Mouse (Mus musculus): ENCODE data around the gene Kpna7.
A peak's percentile ranks its signal among the peaks of the same experiment; 100 is the strongest.

Kpna7 gene

DNA sequence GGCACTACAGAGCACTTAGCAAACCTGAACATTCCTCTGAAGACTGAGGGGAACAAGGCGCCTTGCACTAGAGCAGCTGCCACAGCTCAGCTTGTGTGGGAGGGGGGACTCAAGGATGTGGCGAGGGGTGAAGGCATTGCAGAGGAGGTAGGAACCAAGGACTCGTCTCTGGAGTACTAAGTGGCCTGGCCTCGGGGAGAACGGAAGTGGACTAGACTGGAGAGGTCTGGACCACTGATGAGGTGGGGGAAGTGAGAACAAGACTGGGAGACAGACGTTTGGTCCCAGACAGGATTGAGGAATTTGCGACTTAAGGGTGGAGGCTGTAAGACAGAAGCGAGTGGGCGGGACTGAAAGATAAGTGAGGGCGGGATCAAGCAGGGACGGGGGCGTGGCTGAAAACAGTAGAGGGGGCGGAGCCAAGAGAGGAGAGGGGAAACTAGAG is 120.0 kb downstream of the Kpna7 start:
- peak; percentile 60 to 61 for DNase-seq (ENCODE audit: low spot score in 2 of 2)

DNA sequence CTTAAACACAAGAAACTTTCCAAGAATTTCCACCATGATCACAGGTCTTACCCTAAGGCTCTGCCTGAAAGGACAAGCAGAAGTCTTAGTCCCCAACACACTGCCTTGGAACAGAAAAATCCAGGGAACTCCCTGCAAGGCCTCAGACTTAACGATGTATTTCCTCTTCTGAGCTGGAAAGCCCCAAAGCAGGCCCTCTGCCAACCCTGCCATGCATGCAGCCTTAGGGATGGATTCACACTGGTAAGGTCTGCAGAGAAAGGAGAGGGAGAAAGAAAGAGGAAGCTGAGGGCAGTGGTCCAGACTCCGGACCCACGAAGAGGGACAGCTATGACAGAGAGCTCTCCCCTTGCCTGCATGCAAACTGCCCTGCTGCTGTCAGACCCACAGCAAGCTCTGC is 120.4 kb downstream of the Kpna7 start:
- peak in 1 of 2 experiments; percentile 35 for DNase-seq (ENCODE audit: low spot score in 2 of 2)

DNA sequence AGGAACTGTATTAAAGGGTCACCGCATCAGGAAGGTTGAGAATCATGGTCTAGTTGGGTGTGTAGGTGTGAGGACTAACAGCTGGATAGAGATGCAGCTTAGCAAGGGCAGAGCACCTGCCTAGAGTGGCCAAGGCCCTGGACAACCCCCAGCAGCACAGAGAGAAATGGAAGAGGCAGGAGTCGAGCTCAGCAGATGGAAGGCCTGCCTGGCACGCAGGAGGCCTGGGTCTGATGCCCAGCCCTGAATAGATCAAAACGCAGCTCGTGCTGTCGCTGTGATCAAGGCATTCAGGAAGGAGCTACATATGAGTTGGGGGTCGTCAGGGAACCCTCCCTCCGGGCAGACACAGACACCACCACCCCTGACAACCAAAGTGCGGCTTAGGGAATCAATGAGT is 125.6 kb downstream of the Kpna7 start:
- no peak for DNase-seq (ENCODE audit: low spot score in 2 of 2)

DNA sequence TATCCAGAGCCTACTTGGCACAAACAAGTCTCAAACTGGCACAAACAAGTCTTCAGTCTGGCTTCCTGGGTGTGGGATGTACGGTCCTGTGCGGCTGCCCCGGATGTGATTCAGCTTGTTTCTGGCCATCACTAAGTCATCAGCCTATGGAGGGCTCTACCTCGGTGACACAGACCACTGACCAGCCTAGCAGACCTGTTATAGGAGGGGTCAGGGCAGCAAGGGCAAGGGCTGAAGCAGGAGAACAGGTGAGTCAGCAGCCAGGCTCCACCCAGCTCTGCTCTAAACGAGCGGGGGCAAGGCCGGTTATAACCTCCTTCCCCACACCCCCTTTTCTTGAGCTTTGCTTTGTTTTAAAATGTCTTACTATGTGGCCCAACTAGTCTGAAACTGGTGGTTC is 129.4 kb downstream of the Kpna7 start:
- no peak for DNase-seq (ENCODE audit: low spot score in 2 of 2)

DNA sequence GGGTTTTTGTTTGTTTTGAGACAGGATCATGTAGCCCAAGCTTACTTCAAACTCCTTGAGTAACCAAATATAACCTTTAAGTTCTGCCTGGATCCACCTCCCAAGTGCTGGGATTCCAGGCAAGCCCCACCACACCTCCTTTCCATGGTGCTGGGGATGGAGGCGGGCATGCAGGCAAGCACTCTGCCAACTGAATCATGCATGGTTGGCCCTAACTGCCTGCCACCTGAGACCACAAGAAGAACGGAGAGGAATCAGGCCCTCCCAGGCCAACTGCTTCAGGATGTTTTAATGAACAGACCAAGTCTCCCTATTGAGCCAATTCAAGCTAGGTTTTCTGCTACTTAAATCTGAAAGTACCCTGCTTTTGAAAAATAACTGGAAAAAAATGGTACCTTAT is 131.2 kb downstream of the Kpna7 start:
- no peak for DNase-seq (ENCODE audit: low spot score in 2 of 2)

DNA sequence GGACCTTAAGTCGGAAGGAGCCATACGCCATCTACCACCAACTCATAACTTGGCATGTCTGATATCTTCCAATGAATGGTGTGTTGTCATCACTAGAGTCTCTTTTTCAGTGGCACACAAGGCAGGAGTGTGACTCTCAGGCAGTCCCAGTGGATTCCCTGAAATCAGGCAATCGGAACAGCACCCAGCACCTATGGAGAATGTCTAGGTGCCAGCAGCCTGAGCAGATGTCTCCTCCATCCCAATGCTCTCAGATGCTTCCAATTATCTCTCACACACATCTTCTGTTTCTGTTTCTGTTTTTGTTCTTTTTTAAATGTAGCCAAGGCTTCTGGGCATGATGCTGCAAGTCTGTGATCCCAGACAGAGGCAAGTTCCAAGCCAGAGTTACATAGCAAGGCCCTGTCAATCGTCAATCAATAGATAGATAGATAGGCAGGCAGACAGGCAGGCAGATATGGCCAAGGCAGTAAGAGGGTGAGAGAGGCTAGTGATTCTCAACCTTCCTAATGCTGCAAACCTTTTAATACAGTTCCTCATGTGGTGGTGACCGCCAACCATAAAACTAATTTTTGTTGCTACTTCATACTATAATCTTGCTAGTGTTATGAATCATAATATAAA is 133.3 kb downstream of the Kpna7 start:
- DNase-seq (ENCODE audit: low spot score in 2 of 2): no peak

DNA sequence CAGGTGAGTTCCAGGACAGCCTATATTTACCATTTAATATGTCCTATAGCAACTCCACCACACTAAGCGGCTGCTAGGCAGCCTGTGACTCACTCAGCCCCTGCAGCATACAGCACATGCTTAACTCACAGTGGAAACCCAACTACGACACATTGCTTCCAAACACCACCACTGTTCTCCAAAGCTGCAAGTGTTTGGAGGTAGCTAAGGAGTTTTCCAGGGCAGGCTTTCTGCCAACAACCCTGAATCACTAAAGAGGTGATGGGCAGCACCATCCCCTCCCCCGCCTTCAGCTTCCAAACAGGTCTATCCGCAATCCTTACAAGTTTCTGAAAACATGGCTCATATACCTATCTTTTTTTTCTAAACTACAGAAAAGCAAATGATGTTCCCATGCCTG is 134.0 kb downstream of the Kpna7 start:
- peak in 1 of 2 experiments; percentile 51 for DNase-seq (ENCODE audit: low spot score in 2 of 2)

DNA sequence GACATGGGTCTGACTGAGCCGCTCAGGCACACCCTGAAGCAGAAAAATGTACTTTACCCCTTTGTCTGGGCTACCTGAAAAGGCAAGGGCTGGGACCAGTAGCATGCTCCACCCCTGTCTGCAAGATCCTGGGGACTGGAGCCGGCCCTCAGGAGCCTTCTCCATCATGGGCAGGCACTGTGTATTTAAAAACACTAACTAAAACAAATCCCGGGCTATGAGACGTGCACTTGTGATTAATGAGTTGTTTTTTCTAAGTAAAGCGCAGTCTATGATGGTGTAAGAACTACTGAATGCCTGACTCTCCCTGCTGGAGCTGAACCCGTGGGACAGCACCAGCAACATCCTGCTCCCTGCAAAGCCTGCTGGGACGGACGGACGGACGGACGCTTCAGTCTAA is 135.4 kb downstream of the Kpna7 start:
- DNase-seq (ENCODE audit: low spot score in 2 of 2): no peak

DNA sequence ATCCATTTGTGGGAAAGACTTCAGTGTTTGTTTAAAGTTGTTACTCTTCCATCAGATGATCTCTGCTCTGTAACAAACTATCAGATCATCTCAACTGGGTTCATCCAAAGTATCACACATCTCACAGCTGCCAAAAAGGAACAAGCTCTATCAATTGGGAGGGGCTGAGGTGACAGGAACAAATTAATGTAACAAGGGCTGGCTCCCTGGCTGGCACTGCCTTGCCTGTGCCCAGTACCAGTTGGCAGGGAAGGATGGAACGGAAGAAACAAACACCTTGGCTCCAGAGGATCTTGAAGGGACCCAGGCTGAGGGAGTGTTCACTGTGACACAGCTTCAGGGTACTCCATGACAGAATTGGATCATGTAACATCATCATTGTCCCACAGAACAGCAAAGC is 135.8 kb downstream of the Kpna7 start:
- DNase-seq (ENCODE audit: low spot score in 2 of 2): no peak

DNA sequence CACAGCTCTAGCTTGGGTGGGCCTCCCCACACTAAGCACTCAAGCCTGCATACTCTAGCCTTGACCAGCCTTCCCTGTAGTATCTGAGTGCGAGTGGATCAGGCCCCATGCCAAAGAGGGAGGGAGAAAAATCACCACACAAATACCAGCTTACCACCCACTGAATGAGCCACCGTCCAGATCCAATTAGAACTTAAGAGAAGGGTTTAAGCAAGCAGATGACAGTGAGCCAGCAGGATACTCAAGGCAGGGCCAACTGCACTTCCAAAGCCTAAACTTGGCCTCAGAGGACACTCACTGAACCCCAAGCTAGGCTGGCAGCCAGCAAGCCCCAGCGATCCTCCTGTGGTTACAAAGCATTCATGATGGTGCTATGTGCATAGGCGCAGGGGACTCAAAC is 137.8 kb downstream of the Kpna7 start:
- peak in 1 of 2 experiments; percentile 53 for DNase-seq (ENCODE audit: low spot score in 2 of 2)

DNA sequence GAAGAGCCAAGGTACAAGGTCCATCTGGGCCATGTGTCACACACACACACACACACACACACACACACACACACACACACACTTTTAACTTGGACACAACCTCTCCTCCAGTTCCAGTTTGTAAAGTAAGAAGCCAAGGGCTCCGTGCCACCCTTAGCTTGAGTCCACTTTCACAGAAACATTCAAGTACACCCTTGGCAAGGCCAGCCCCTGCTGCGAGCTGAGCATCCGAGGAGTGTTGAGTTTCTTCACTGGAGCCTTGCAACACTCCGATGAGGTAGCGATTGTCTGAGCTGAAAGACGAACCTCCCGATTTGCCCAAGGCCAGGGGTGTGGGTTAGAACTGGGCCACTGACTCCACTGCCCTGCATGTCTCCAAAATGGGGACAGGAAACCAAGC is 138.9 kb downstream of the Kpna7 start:
- DNase-seq (ENCODE audit: low spot score in 2 of 2): no peak

DNA sequence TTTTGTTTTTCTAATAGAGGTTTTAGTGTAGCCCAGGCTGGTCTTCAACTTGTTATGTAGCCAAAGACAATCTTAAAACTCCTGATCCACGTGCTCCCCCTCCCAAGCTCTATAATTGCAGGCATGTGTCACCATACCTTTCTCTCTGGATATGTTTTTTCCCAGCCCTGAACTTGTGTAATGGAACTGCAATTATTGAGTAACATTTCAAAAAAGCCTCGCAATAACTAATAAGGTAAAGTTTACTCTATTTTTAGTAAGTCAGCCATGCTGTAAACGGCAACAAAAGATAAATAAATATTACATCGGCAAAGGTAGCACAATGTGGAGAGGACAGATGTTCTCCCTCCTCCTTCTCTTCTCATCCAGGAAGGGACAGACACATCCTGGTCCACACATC is 139.5 kb downstream of the Kpna7 start:
- DNase-seq (ENCODE audit: low spot score in 2 of 2): no peak

DNA sequence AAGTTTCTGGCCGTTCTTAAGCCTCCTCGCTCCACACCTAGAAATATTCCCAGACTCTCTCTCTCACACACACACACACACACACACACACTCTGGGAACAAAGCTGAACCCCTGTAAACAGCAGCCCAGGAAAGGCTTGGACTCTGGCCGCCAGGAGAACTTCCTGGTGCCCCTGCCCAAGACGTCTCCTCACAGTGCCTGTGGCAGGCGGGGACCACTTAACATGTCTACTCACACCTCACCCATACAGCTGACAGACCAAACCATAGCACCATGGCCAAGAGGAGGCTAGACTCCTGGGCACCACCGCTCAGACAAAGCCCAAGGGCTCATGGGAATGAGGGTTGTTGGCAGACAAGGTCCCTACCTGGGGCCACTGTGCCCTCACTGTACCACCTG is 140.5 kb downstream of the Kpna7 start:
- no peak for DNase-seq (ENCODE audit: low spot score in 2 of 2)

DNA sequence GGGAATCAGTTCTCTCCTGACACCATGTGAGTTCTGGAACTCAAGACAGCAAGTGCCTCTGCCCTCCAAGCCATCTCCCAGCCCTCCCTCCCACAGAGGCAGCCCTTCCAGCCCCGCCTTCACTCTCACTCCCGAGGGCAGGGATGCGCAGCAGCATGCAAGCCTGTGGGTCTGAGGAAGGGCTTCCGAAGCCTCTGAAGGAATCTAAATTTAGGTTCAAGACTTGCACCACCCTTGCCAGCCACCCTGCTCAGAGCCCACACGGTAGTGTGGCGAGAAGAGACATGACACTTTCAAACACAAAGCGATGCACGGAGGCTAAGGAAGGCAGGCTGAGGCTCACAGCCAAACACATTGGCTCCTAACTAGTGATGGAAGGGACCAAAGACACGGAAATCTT is 141.4 kb downstream of the Kpna7 start:
- peak; percentile 38 to 47 for DNase-seq (ENCODE audit: low spot score in 2 of 2)

DNA sequence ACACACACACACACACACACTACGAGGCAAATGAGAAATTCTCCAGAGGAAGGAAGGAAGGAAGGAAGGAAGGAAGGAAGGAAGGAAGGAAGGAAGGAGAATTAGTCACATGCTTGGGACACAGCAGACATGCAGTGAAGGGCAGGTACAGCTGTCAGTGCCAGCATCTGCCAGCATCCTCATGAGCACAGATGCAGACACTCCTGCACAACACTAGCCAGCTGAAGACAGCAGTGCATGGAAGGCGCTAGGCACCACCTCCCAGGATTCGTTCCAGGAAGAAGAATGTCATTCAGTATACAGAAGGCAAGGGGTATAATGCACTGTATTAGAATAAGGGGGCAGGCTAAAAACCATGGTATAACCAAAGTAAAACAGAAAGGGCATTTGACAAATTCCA is 142.9 kb downstream of the Kpna7 start:
- no peak for DNase-seq (ENCODE audit: low spot score in 2 of 2)

DNA sequence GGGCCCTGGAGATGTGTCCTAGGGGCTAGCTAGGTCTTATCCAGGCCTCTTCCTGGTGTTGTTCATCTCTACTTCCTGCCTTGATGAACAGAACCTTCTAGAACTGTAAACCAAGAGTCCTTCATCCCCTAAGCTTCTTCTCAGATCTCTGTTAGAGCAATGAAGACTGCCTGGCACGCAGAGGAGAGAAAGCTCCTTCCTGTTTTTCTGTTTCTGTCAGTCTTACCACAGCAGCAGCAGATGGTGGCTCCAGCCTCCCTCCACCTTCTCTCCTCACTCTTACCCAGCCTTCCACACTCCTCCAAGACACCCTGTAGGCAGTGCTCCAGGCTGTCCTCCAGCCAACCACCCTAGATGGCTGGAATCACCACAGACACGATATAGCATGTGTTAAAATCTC is 146.5 kb downstream of the Kpna7 start:
- DNase-seq (ENCODE audit: low spot score in 2 of 2): peak; percentile 70 to 78
